Mouse (Mus musculus) MEL (cell line): ENCODE measurements at regions not wholly inside any gene's neighbourhood (a gene's known extent, or its start where the extent isn't known, plus 50 kb on each side); places are given as distances from the start of the nearest gene placed in this dataset.

Experiments
- DNase-seq: peaks from one replicate; pipeline ENCODE4 v3.0.0; 2011; ENCODE audit warnings: low read depth, low spot score
- H3K27ac ChIP-seq: 2 replicates; pipeline ENCODE4 v1.5.1; 2012; ENCODE audit warnings: low read depth, mild to moderate bottlenecking, control low read depth, low read length, moderate library complexity; ENCODE audit not compliant: control insufficient read depth
- H3K27me3 ChIP-seq, 2 experiments: fragments of 150-350 bp in 1 of 2; sonication (generic) in 1 of 2; 2 replicates each; pipeline ENCODE4 v1.6.1; 2012; ENCODE audit warnings: low read length in 2 of 2, mild to moderate bottlenecking in 2 of 2, improper control_type of control experiment in 1 of 2, moderate library complexity in 1 of 2; ENCODE audit not compliant: insufficient read depth in 2 of 2, control insufficient read depth in 1 of 2
- H3K36me3 ChIP-seq, 2 experiments: 2 replicates each; pipeline ENCODE4 v1.6.1; 2012 to 2014; ENCODE audit warnings: low read length in 2 of 2, improper control_type of control experiment in 1 of 2, inconsistent platforms in 1 of 2, mild to moderate bottlenecking in 1 of 2; ENCODE audit not compliant: insufficient read depth in 2 of 2, control insufficient read depth in 1 of 2
- H3K4me1 ChIP-seq, 2 experiments: fragments of 150-350 bp in 1 of 2; sonication (generic) in 1 of 2; 2 replicates each; pipeline ENCODE4 v1.6.1; 2012; ENCODE audit warnings: low read length in 2 of 2, improper control_type of control experiment in 1 of 2, mild to moderate bottlenecking in 1 of 2; ENCODE audit not compliant: insufficient read depth in 2 of 2, control insufficient read depth in 1 of 2
- H3K4me3 ChIP-seq, 2 experiments: fragments of 150-350 bp in 1 of 2; sonication (generic) in 1 of 2; 2 replicates each; pipeline ENCODE4 v1.5.1; 2012; ENCODE audit warnings: low read depth in 2 of 2, low read length in 2 of 2, mild to moderate bottlenecking in 2 of 2, moderate library complexity in 2 of 2, control low read depth in 1 of 2, improper control_type of control experiment in 1 of 2; ENCODE audit not compliant: control insufficient read depth in 1 of 2, insufficient read depth in 1 of 2
- H3K79me2 ChIP-seq: 2 replicates; pipeline ENCODE4 v1.6.1; 2012; ENCODE audit warnings: mild to moderate bottlenecking, low read length, moderate library complexity; ENCODE audit not compliant: control insufficient read depth, poor library complexity, insufficient read depth
- H3K9ac ChIP-seq: 2 replicates; pipeline ENCODE4 v1.6.1; 2012; ENCODE audit warnings: low read depth, mild to moderate bottlenecking, control low read depth, low read length, moderate library complexity; ENCODE audit not compliant: control insufficient read depth, poor library complexity, severe bottlenecking
- H3K9me3 ChIP-seq: fragments of 150-350 bp; sonication (generic); replicated peaks from 2 replicates; pipeline ENCODE4 v1.6.1; 2012; ENCODE audit warnings: mild to moderate bottlenecking, low read length, improper control_type of control experiment, moderate library complexity; ENCODE audit not compliant: insufficient read depth
- CHD1 ChIP-seq: IDR thresholded peaks from 2 replicates; pipeline ENCODE4 v1.6.1; 2012; ENCODE audit warnings: low read depth, mild to moderate bottlenecking, inconsistent platforms, low read length, improper control_type of control experiment
- CTCF ChIP-seq, 3 experiments: IDR thresholded peaks in 2 of 3; conservative IDR thresholded peaks in 1 of 3; 2 replicates each; pipeline ENCODE4 v1.5.1; 2011 to 2012; ENCODE audit warnings: low read length in 3 of 3, low read depth in 2 of 3, mild to moderate bottlenecking in 2 of 3, improper control_type of control experiment in 1 of 3, inconsistent platforms in 1 of 3, mixed read lengths in 1 of 3, moderate library complexity in 1 of 3; ENCODE audit not compliant: control insufficient read depth in 1 of 3, insufficient read depth in 1 of 3, poor library complexity in 1 of 3, severe bottlenecking in 1 of 3
- E2F4 ChIP-seq: IDR thresholded peaks from 2 replicates; pipeline ENCODE4 v1.6.1; 2011; ENCODE audit warnings: low read depth, low read length, improper control_type of control experiment, borderline replicate concordance
- ELF1 ChIP-seq: IDR thresholded peaks from 2 replicates; pipeline ENCODE4 v1.6.1; 2014; ENCODE audit warnings: low read depth, mild to moderate bottlenecking, inconsistent platforms, low read length, improper control_type of control experiment, moderate library complexity
- EP300 ChIP-seq, 2 experiments: IDR thresholded peaks; 2 replicates each; pipeline ENCODE4 v1.6.1; 2011; ENCODE audit warnings: improper control_type of control experiment in 2 of 2, low read length in 2 of 2, low read depth in 1 of 2, mild to moderate bottlenecking in 1 of 2
- GABPA ChIP-seq: IDR thresholded peaks from 2 replicates; pipeline ENCODE4 v1.6.1; 2012; ENCODE audit warnings: low read depth, mild to moderate bottlenecking, inconsistent platforms, low read length, improper control_type of control experiment, moderate library complexity
- GATA1 ChIP-seq: IDR thresholded peaks from 2 replicates; pipeline ENCODE4 v1.6.1; 2011; ENCODE audit warnings: low read depth, low read length, improper control_type of control experiment
- JUND ChIP-seq: IDR thresholded peaks from 2 replicates; pipeline ENCODE4 v1.6.1; 2011; ENCODE audit warnings: low read depth, mild to moderate bottlenecking, improper control_type of control experiment, low read length
- KAT2A ChIP-seq: conservative IDR thresholded peaks from 2 replicates; pipeline ENCODE4 v1.6.1; 2012; ENCODE audit warnings: low read depth, low read length, improper control_type of control experiment, inconsistent platforms
- MAFK ChIP-seq: IDR thresholded peaks from 2 replicates; pipeline ENCODE4 v1.6.1; 2011; ENCODE audit warnings: low read depth, mild to moderate bottlenecking, low read length, improper control_type of control experiment, borderline replicate concordance
- MAX ChIP-seq: IDR thresholded peaks from 2 replicates; pipeline ENCODE4 v1.6.1; 2011; ENCODE audit warnings: low read length, improper control_type of control experiment
- MEF2A ChIP-seq: IDR thresholded peaks from 2 replicates; pipeline ENCODE4 v1.6.1; 2014; ENCODE audit warnings: low read depth, mild to moderate bottlenecking, inconsistent platforms, low read length, improper control_type of control experiment; ENCODE audit not compliant: poor library complexity, insufficient replicate concordance, severe bottlenecking; ENCODE audit errors: extremely low read depth
- MXI1 ChIP-seq: IDR thresholded peaks from 2 replicates; pipeline ENCODE4 v1.6.1; 2011; ENCODE audit warnings: mild to moderate bottlenecking, low read depth, low read length, improper control_type of control experiment
- MYB ChIP-seq: IDR thresholded peaks from 2 replicates; pipeline ENCODE4 v1.6.1; 2011; ENCODE audit warnings: mild to moderate bottlenecking, low read depth, low read length, improper control_type of control experiment
- NRF1 ChIP-seq: IDR thresholded peaks from 2 replicates; pipeline ENCODE4 v1.6.1; 2014; ENCODE audit warnings: low read depth, mild to moderate bottlenecking, inconsistent platforms, low read length, improper control_type of control experiment, moderate library complexity; ENCODE audit not compliant: poor library complexity, insufficient read depth, severe bottlenecking
- POLR2A ChIP-seq, 2 experiments: IDR thresholded peaks; 2 replicates each; pipeline ENCODE4 v1.6.1; 2011 to 2012; ENCODE audit warnings: low read length in 2 of 2, mild to moderate bottlenecking in 2 of 2, control low read depth in 1 of 2, improper control_type of control experiment in 1 of 2, low read depth in 1 of 2, moderate library complexity in 1 of 2; ENCODE audit not compliant: control insufficient read depth in 1 of 2, insufficient read depth in 1 of 2, poor library complexity in 1 of 2
- POLR2AphosphoS2 ChIP-seq: IDR thresholded peaks from 2 replicates; pipeline ENCODE4 v1.6.1; 2011; ENCODE audit warnings: low read length, improper control_type of control experiment
- POLR2AphosphoS5 ChIP-seq: IDR thresholded peaks from 2 replicates; pipeline ENCODE4 v1.6.1; 2012; ENCODE audit warnings: low read depth, borderline replicate concordance, mild to moderate bottlenecking, inconsistent platforms, low read length, moderate library complexity, mixed read lengths
- RAD21 ChIP-seq: IDR thresholded peaks from 2 replicates; pipeline ENCODE4 v1.6.1; 2011; ENCODE audit warnings: mild to moderate bottlenecking, low read depth, low read length, improper control_type of control experiment
- RCOR1 ChIP-seq: IDR thresholded peaks from 2 replicates; pipeline ENCODE4 v1.6.1; 2012; ENCODE audit warnings: low read depth, mild to moderate bottlenecking, inconsistent platforms, low read length, improper control_type of control experiment
- SIN3A ChIP-seq: IDR thresholded peaks from 2 replicates; pipeline ENCODE4 v1.6.1; 2012; ENCODE audit warnings: low read length, improper control_type of control experiment, inconsistent platforms
- SMC3 ChIP-seq: IDR thresholded peaks from 2 replicates; pipeline ENCODE4 v1.6.1; 2011; ENCODE audit warnings: low read depth, low read length, improper control_type of control experiment
- TAL1 ChIP-seq: IDR thresholded peaks from 2 replicates; pipeline ENCODE4 v1.6.1; 2012; ENCODE audit warnings: mild to moderate bottlenecking, inconsistent platforms, low read length, moderate library complexity, mixed read lengths
- TCF12 ChIP-seq: IDR thresholded peaks from 2 replicates; pipeline ENCODE4 v1.6.1; 2014; ENCODE audit warnings: low read depth, mild to moderate bottlenecking, inconsistent platforms, low read length, improper control_type of control experiment, moderate library complexity
- USF2 ChIP-seq, 2 experiments: IDR thresholded peaks; 2 replicates each; pipeline ENCODE4 v1.6.1; 2011 to 2012; ENCODE audit warnings: improper control_type of control experiment in 2 of 2, low read length in 2 of 2, borderline replicate concordance in 1 of 2, inconsistent platforms in 1 of 2, low read depth in 1 of 2, mild to moderate bottlenecking in 1 of 2; ENCODE audit not compliant: insufficient read depth in 1 of 2
- ZKSCAN1 ChIP-seq: IDR thresholded peaks from 2 replicates; pipeline ENCODE4 v1.6.1; 2012; ENCODE audit warnings: low read depth, mild to moderate bottlenecking, inconsistent platforms, low read length, improper control_type of control experiment, moderate library complexity

DNA sequence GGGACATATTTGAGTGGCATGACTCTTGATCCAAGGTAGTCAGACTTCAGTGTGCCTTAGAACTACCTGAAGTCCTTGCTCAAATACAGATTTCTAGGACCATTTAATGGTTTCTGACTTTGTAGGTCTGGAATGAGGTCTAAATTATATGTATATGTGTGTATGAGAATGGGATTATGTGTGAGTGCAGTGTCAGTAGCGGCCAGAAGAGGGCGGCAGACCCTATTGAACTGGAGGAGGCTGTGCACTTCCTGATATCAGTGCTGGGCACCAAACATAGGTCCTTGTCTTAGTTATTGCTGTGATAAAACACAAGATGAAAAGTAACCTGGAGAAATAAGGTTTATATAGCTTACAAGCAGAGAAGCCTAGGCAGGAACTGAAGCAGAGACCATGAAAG is 328.6 kb upstream of the Api5 start:
- Histone ChIP-seq H3K4me3 (no peak overlapping the region), H3K27ac (no peak overlapping the region), H3K9me3 (no peaks in the 10 kb centered on the region), H3K36me3 (no peaks in the 10 kb centered on the region), H3K79me2 (no peaks in the 10 kb centered on the region), H3K27me3 (no peaks in the 10 kb centered on the region), H3K9ac (no peak overlapping the region), H3K4me1 (no peaks in the 10 kb centered on the region)
- DNase-seq = peak; percentile 29
- no peak for TF ChIP-seq MAFK
- TF ChIP-seq ZKSCAN1 = no peak
- TF ChIP-seq MAX = no peak
- no peak for TF ChIP-seq ELF1
- no peak for TF ChIP-seq EP300 (IDR thresholded peaks at IDR 0.05; ENCODE audit: low read depth in 1 of 2, low read length in 2 of 2)
- no peak for TF ChIP-seq USF2 (IDR thresholded peaks at IDR 0.05; ENCODE audit: borderline replicate concordance in 1 of 2, insufficient read depth in 1 of 2, low read depth in 1 of 2, low read length in 2 of 2)
- no peak for TF ChIP-seq MEF2A
- TF ChIP-seq CTCF (IDR thresholded peaks at IDR 0.05 in 2 of 3, conservative IDR thresholded peaks at IDR 0.05 in 1 of 3; ENCODE audit: control insufficient read depth in 1 of 3, insufficient read depth in 1 of 3, low read depth in 2 of 3, low read length in 3 of 3, poor library complexity in 1 of 3, severe bottlenecking in 1 of 3) = peak; percentile 45 to 61 (median 49)
- TF ChIP-seq RAD21 = peak; percentile 42
- TF ChIP-seq MXI1 = no peak
- no peak for TF ChIP-seq TCF12
- TF ChIP-seq POLR2AphosphoS5 = no peak
- TF ChIP-seq JUND = no peak
- no peak for TF ChIP-seq SIN3A
- no peak for TF ChIP-seq E2F4
- TF ChIP-seq SMC3 = peak; percentile 36

- H3K4me1 ChIP-seq = no peaks in the 10 kb centered on the region
- no peak overlapping the region for H3K4me3 ChIP-seq
- no peak for DNase-seq
- no peaks in the 10 kb centered on the region for H3K9me3 ChIP-seq
- H3K79me2 ChIP-seq = no peaks in the 10 kb centered on the region
- H3K9ac ChIP-seq = no peak overlapping the region
- no peaks in the 10 kb centered on the region for H3K27me3 ChIP-seq
- no peaks in the 10 kb centered on the region for H3K36me3 ChIP-seq
- TF ChIP-seq ELF1 (no peak), GATA1 (no peak), KAT2A (no peak), POLR2A (IDR thresholded peaks at IDR 0.05; ENCODE audit: control insufficient read depth in 1 of 2, insufficient read depth in 1 of 2, low read depth in 1 of 2, low read length in 2 of 2, poor library complexity in 1 of 2) (no peak), E2F4 (no peak), USF2 (IDR thresholded peaks at IDR 0.05; ENCODE audit: borderline replicate concordance in 1 of 2, insufficient read depth in 1 of 2, low read depth in 1 of 2, low read length in 2 of 2) (no peak), NRF1 (no peak), GABPA (no peak), TCF12 (no peak), RAD21 (no peak), MYB (no peak), CHD1 (no peak), TAL1 (no peak), SIN3A (no peak), EP300 (IDR thresholded peaks at IDR 0.05; ENCODE audit: low read depth in 1 of 2, low read length in 2 of 2) (no peak), POLR2AphosphoS2 (no peak), CTCF (IDR thresholded peaks at IDR 0.05 in 2 of 3, conservative IDR thresholded peaks at IDR 0.05 in 1 of 3; ENCODE audit: control insufficient read depth in 1 of 3, insufficient read depth in 1 of 3, low read depth in 2 of 3, low read length in 3 of 3, poor library complexity in 1 of 3, severe bottlenecking in 1 of 3) (no peak), RCOR1 (no peak), MXI1 (no peak)
- no peak overlapping the region for H3K27ac ChIP-seq
These were observed 327.0 kb upstream of the Api5 start for GRCm38 (mm10) chr2:94764852-94765435.
